Mouse (Mus musculus): Measurements from ENCODE around the gene Col4a2.

Col4a2 gene

GRCm38 (mm10) chr8:11297141-11297838 lies 15.3 kb upstream of the Col4a2 start:
- peak; percentile 67 to 83 for DNase-seq

- no peak for DNase-seq
These were observed 13.9 kb upstream of the Col4a2 start for GRCm38 (mm10) chr8:11298531-11299316.

GRCm38 (mm10) chr8:11299317-11299602 lies 13.3 kb upstream of the Col4a2 start:
- DNase-seq, result no peak

GRCm38 (mm10) chr8:11300436-11300835 lies 12.2 kb upstream of the Col4a2 start:
- DNase-seq, result peak in 1 of 2 experiments; percentile 49

- DNase-seq, result peak; percentile 65 to 66
These were observed 8.5 kb upstream of the Col4a2 start for GRCm38 (mm10) chr8:11304027-11304601.

GRCm38 (mm10) chr8:11305539-11305938 lies 7.1 kb upstream of the Col4a2 start:
- DNase-seq, result no peak

GRCm38 (mm10) chr8:11307451-11307850 lies 5.2 kb upstream of the Col4a2 start:
- no peak for DNase-seq

GRCm38 (mm10) chr8:11308570-11308998 lies 4.0 kb upstream of the Col4a2 start:
- DNase-seq, result peak; percentile 63 to 84

GRCm38 (mm10) chr8:11309226-11309625 lies 3.4 kb upstream of the Col4a2 start:
- DNase-seq, result no peak

- no peak for DNase-seq
These were observed 2.6 kb upstream of the Col4a2 start for GRCm38 (mm10) chr8:11310049-11310448.

GRCm38 (mm10) chr8:11311681-11312348 lies 790 bp upstream of the Col4a2 start:
- DNase-seq, result peak; percentile 75 to 83

- DNase-seq, result peak; percentile 75 to 81
These were observed 839 bp downstream of the Col4a2 start for GRCm38 (mm10) chr8:11313176-11314111.

- no peak for DNase-seq
These were observed 2.0 kb downstream of the Col4a2 start for GRCm38 (mm10) chr8:11314613-11315012.

GRCm38 (mm10) chr8:11315179-11315943 lies 2.8 kb downstream of the Col4a2 start:
- DNase-seq, result no peak

- no peak for DNase-seq
These were observed 3.5 kb downstream of the Col4a2 start for GRCm38 (mm10) chr8:11316118-11316517.

- peak in 1 of 2 experiments; percentile 31 for DNase-seq
These were observed 6.8 kb downstream of the Col4a2 start for GRCm38 (mm10) chr8:11319405-11319804.

GRCm38 (mm10) chr8:11321841-11322240 lies 9.2 kb downstream of the Col4a2 start:
- no peak for DNase-seq

- peak; percentile 55 to 78 for DNase-seq
These were observed 10.3 kb downstream of the Col4a2 start for GRCm38 (mm10) chr8:11322724-11323585.

GRCm38 (mm10) chr8:11323681-11324080 lies 11.1 kb downstream of the Col4a2 start:
- peak in 1 of 2 experiments; percentile 29 for DNase-seq

- DNase-seq, result peak; percentile 76 to 81
These were observed 12.3 kb downstream of the Col4a2 start for GRCm38 (mm10) chr8:11324801-11325395.

All from kidney, postnatal 25 days (tissue).